Mouse (Mus musculus): Measurements from ENCODE around the gene Crebl2.

DNA sequence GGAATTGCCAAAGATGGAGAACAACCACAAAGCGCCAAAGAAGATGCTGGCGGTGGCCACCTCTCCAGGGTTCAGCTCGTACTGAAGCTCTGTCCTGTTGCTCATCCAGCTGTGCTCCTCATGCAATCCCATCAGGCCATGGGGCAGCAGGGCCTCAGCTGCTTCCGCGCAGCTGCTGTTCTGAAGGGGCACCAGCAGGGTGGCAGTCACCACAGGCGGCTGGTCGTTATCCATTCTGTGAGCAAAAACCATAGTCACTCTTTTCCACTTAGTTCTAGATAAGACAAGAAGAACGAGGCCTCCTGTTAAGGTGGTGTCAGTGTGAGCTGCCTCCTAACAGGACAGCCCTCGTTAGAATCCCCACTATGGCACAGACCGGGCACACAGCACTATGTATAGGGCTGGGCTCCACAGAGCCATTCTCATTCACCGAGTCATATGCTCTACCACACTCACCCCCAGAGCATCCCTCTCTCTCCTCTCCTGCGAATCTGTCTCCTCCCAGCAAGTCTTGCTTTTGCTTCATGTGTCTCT is 40.3 kb downstream of the Crebl2 start:
- TF ChIP-seq CTCF (IDR thresholded peaks at IDR 0.05; ENCODE audit: extremely low read depth, insufficient read depth, low read length) (no peak), POLR2A (IDR thresholded peaks at IDR 0.05; ENCODE audit: extremely low read depth, insufficient read depth, low read length) (no peak)
